Mouse (Mus musculus): Measurements from ENCODE around the gene Susd5.

DNA sequence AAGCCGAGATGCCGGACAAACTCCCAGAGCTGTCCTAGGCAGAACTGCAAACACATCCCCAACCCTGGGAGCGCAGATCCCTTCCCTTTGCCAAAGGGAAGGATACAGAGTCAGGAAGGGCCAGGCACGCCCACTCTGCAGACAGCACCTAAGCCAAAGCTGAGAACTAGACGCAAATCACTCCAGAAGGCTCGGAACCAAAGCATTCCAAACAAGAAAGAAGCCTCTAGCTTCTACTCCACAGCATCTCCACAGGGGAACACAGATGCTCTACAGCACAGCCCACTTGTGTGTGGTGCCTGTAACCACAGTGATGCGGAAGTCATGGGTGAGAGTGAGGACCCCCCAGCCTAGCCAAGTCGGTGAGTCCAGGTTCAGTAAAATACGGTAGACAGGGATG lies 31.8 kb upstream of the Susd5 start:
- TF ChIP-seq ETS1 (conservative IDR thresholded peaks at IDR 0.05; ENCODE audit: low read depth, low read length) (no peak), TCF12 (IDR thresholded peaks at IDR 0.05; ENCODE audit: low read depth, low read length) (no peak), POLR2A (IDR thresholded peaks at IDR 0.05; ENCODE audit: low read depth, low read length) (no peak), RCOR1 (conservative IDR thresholded peaks at IDR 0.05; ENCODE audit: low read depth, low read length) (no peak), SMC3 (IDR thresholded peaks at IDR 0.05; ENCODE audit: low read depth, low read length) (no peak), EP300 (IDR thresholded peaks at IDR 0.05; ENCODE audit: low read length) (no peak), ZMIZ1 (IDR thresholded peaks at IDR 0.05; ENCODE audit: low read depth, low read length) (no peak), CTCF (conservative IDR thresholded peaks at IDR 0.05 in 1 of 2, IDR thresholded peaks at IDR 0.05 in 1 of 2; ENCODE audit: low read depth in 2 of 2, low read length in 2 of 2) (no peak)

Data from CH12.LX (cell line).